Mouse (Mus musculus) embryonic facial prominence, embryonic 13.5 days (tissue): ENCODE data around the gene Ppp4r1. TPM values are rescaled to one million over a fixed set of nuclear protein-coding genes. Genes with fewer than 3 reads are reported as not detected.

Experiments
- ATAC-seq: fragments of 200-750 bp; cut with Nextera tagmentation; 2 replicates; pipeline ENCODE4 v1.8.0; 2017; ENCODE audit warnings: low read depth; ENCODE audit not compliant: insufficient number of reproducible peaks, insufficient read depth, low FRiP score, low TSS enrichment
- H3K27ac ChIP-seq: fragments of 300-500 bp; sonication (generic); 2 replicates; pipeline ENCODE4 v1.5.1; 2015; ENCODE audit warnings: moderate library complexity, mild to moderate bottlenecking, inconsistent platforms
- H3K27me3 ChIP-seq: fragments of 300-500 bp; sonication (generic); 2 replicates; pipeline ENCODE4 v1.6.1; 2015; ENCODE audit warnings: mild to moderate bottlenecking, inconsistent platforms
- H3K36me3 ChIP-seq: fragments of 300-500 bp; sonication (generic); 2 replicates; pipeline ENCODE4 v1.6.1; 2015; ENCODE audit warnings: mild to moderate bottlenecking, inconsistent platforms
- H3K4me1 ChIP-seq: fragments of 300-500 bp; sonication (generic); 2 replicates; pipeline ENCODE4 v1.6.1; 2015; ENCODE audit warnings: inconsistent platforms
- H3K4me2 ChIP-seq: fragments of 300-500 bp; sonication (generic); 2 replicates; pipeline ENCODE4 v1.6.1; 2015; ENCODE audit warnings: moderate library complexity, mild to moderate bottlenecking, inconsistent platforms
- H3K4me3 ChIP-seq: fragments of 300-500 bp; sonication (generic); 2 replicates; pipeline ENCODE4 v1.5.1; 2015; ENCODE audit warnings: mild to moderate bottlenecking, inconsistent platforms
- H3K9ac ChIP-seq: fragments of 300-500 bp; sonication (generic); 2 replicates; pipeline ENCODE4 v1.6.1; 2015; ENCODE audit warnings: mild to moderate bottlenecking, inconsistent platforms
- H3K9me3 ChIP-seq: fragments of 300-500 bp; sonication (generic); 2 replicates; pipeline ENCODE4 v1.6.1; 2016; ENCODE audit warnings: inconsistent platforms
- WGBS: fragments of 180-500 bp; shearing (Covaris S2); methylation state at CpG from one replicate; pipeline ENCODE4 v1.1.7; 2015; ENCODE audit warnings: mixed read lengths; 5-methylcytosine and 5-hydroxymethylcytosine counted together
- polyA plus RNA-seq: library from polyadenylated mRNA; unstranded; fragments of >200 nt; fragmentation: Nextera tagmentation; extraction: Ambion mirVana; gene quantifications from 2 replicates; pipeline ENCODE4 v1.2.1, GENCODE M21; 2015

Gene Ppp4r1
- polyA plus RNA-seq, 1 experiment from 2014 or later: 46.7 TPM

GRCm38 (mm10) chr17:65774439-65774838, 7.9 kb upstream of the Ppp4r1 start:
- H3K9ac ChIP-seq: no peak overlapping the region
- peaks cover 23% of the 10 kb centered on the region for H3K4me1 ChIP-seq
- no peaks in the 10 kb centered on the region for H3K36me3 ChIP-seq
- no peaks in the 10 kb centered on the region for H3K9me3 ChIP-seq
- no peaks in the 10 kb centered on the region for H3K27me3 ChIP-seq
- H3K4me2 ChIP-seq: no peak overlapping the region
- H3K4me3 ChIP-seq: no peak overlapping the region
- no peak overlapping the region for H3K27ac ChIP-seq
- 52% methylated on average over 7 of the region's 7 CpGs for WGBS
- ATAC-seq: no peak

- Histone ChIP-seq H3K4me2 (no peak overlapping the region), H3K36me3 (no peaks in the 10 kb centered on the region), H3K9ac (no peak overlapping the region), H3K27ac (no peak overlapping the region), H3K4me1 (peaks cover 14% of the 10 kb centered on the region), H3K27me3 (no peaks in the 10 kb centered on the region), H3K9me3 (no peaks in the 10 kb centered on the region), H3K4me3 (no peak overlapping the region)
- WGBS: 70% methylated on average over 1 of the region's 1 CpGs
- ATAC-seq: no peak
These were observed 6.1 kb upstream of the Ppp4r1 start for GRCm38 (mm10) chr17:65776228-65776627.

- WGBS: 84% methylated on average over 4 of the region's 4 CpGs
- H3K4me3 ChIP-seq: no peak overlapping the region
- H3K27ac ChIP-seq: no peak overlapping the region
- H3K9ac ChIP-seq: no peak overlapping the region
- H3K9me3 ChIP-seq: no peaks in the 10 kb centered on the region
- ATAC-seq: no peak
- no peak overlapping the region for H3K4me2 ChIP-seq
- H3K4me1 ChIP-seq: peaks cover 14% of the 10 kb centered on the region
- no peaks in the 10 kb centered on the region for H3K36me3 ChIP-seq
- H3K27me3 ChIP-seq: no peaks in the 10 kb centered on the region
These were observed 4.9 kb upstream of the Ppp4r1 start for GRCm38 (mm10) chr17:65777461-65777860.

- H3K36me3 ChIP-seq: peaks cover 10% of the 10 kb centered on the region
- H3K9me3 ChIP-seq: no peaks in the 10 kb centered on the region
- no peak overlapping the region for H3K4me3 ChIP-seq
- H3K27ac ChIP-seq: no peak overlapping the region
- ATAC-seq: no peak
- 95% methylated on average over 2 of the region's 2 CpGs for WGBS
- no peak overlapping the region for H3K4me2 ChIP-seq
- no peaks in the 10 kb centered on the region for H3K27me3 ChIP-seq
- H3K9ac ChIP-seq: no peak overlapping the region
- H3K4me1 ChIP-seq: peaks cover 19% of the 10 kb centered on the region
These were observed 1.4 kb upstream of the Ppp4r1 start for GRCm38 (mm10) chr17:65780970-65781369.

- peak overlapping the region; percentile 99 for H3K27ac ChIP-seq
- peak; percentile 26; the same call in 1 of the 2 replicates for ATAC-seq
- H3K4me1 ChIP-seq: peaks cover 22% of the 10 kb centered on the region
- H3K9ac ChIP-seq: peak overlapping the region; percentile 99
- WGBS: under 1% methylated on average over 56 of the region's 135 CpGs
- peak overlapping the region; percentile 66 for H3K4me2 ChIP-seq
- H3K36me3 ChIP-seq: peaks cover 20% of the 10 kb centered on the region
- H3K27me3 ChIP-seq: no peaks in the 10 kb centered on the region
- no peaks in the 10 kb centered on the region for H3K9me3 ChIP-seq
- H3K4me3 ChIP-seq: peak overlapping the region; percentile 91
These were observed 1.1 kb downstream of the Ppp4r1 start for GRCm38 (mm10) chr17:65783182-65784161.

- Histone ChIP-seq H3K9me3 (no peaks in the 10 kb centered on the region), H3K9ac (0 out of 2 replicates have a peak overlapping the region, but pooled peaks have one; percentile 32), H3K4me3 (peak overlapping the region; percentile 91), H3K36me3 (peaks cover 20% of the 10 kb centered on the region), H3K4me2 (peak overlapping the region; percentile 63), H3K27me3 (no peaks in the 10 kb centered on the region), H3K27ac (no peak overlapping the region), H3K4me1 (peaks cover 29% of the 10 kb centered on the region)
- no peak for ATAC-seq
- 64% methylated on average over 8 of the region's 8 CpGs for WGBS
These were observed 2.3 kb downstream of the Ppp4r1 start for GRCm38 (mm10) chr17:65784610-65785140.

GRCm38 (mm10) chr17:65785707-65786106, 3.3 kb downstream of the Ppp4r1 start:
- Histone ChIP-seq H3K27me3 (no peaks in the 10 kb centered on the region), H3K9ac (no peak overlapping the region), H3K9me3 (no peaks in the 10 kb centered on the region), H3K4me2 (no peak overlapping the region), H3K4me1 (peaks cover 29% of the 10 kb centered on the region), H3K36me3 (peaks cover 20% of the 10 kb centered on the region), H3K27ac (no peak overlapping the region), H3K4me3 (no peak overlapping the region)
- no peak for ATAC-seq

GRCm38 (mm10) chr17:65786225-65786624, 3.9 kb downstream of the Ppp4r1 start:
- H3K4me1 ChIP-seq: peaks cover 29% of the 10 kb centered on the region
- H3K4me3 ChIP-seq: no peak overlapping the region
- no peaks in the 10 kb centered on the region for H3K27me3 ChIP-seq
- peaks cover 20% of the 10 kb centered on the region for H3K36me3 ChIP-seq
- ATAC-seq: no peak
- no peaks in the 10 kb centered on the region for H3K9me3 ChIP-seq
- 84% methylated on average over 7 of the region's 7 CpGs for WGBS
- no peak overlapping the region for H3K27ac ChIP-seq
- no peak overlapping the region for H3K4me2 ChIP-seq
- no peak overlapping the region for H3K9ac ChIP-seq

- Histone ChIP-seq H3K9me3 (no peaks in the 10 kb centered on the region), H3K4me3 (no peak overlapping the region), H3K27me3 (no peaks in the 10 kb centered on the region), H3K4me2 (no peak overlapping the region), H3K4me1 (peaks cover 22% of the 10 kb centered on the region; the same call in 1 of the 2 replicates), H3K27ac (no peak overlapping the region), H3K36me3 (peaks cover 20% of the 10 kb centered on the region), H3K9ac (no peak overlapping the region)
- ATAC-seq: no peak
- WGBS: 91% methylated on average over 4 of the region's 4 CpGs
These were observed 4.9 kb downstream of the Ppp4r1 start for GRCm38 (mm10) chr17:65787261-65787660.

GRCm38 (mm10) chr17:65788542-65789291, 6.3 kb downstream of the Ppp4r1 start:
- H3K36me3 ChIP-seq: peaks cover 20% of the 10 kb centered on the region
- H3K9me3 ChIP-seq: no peaks in the 10 kb centered on the region
- ATAC-seq: no peak
- no peak overlapping the region for H3K27ac ChIP-seq
- no peak overlapping the region for H3K4me3 ChIP-seq
- H3K9ac ChIP-seq: no peak overlapping the region
- no peak overlapping the region for H3K4me2 ChIP-seq
- H3K4me1 ChIP-seq: peaks cover 26% of the 10 kb centered on the region; the same call in 1 of the 2 replicates
- WGBS: 83% methylated on average over 12 of the region's 12 CpGs
- no peaks in the 10 kb centered on the region for H3K27me3 ChIP-seq

GRCm38 (mm10) chr17:65789576-65789975, 7.2 kb downstream of the Ppp4r1 start:
- WGBS: 89% methylated on average over 6 of the region's 6 CpGs
- Histone ChIP-seq H3K4me2 (no peak overlapping the region), H3K4me1 (peaks cover 23% of the 10 kb centered on the region; the same call in 1 of the 2 replicates), H3K9me3 (no peaks in the 10 kb centered on the region), H3K4me3 (no peak overlapping the region), H3K36me3 (peaks cover 22% of the 10 kb centered on the region), H3K27ac (no peak overlapping the region), H3K27me3 (no peaks in the 10 kb centered on the region), H3K9ac (no peak overlapping the region)
- ATAC-seq: no peak
